Mouse (Mus musculus) midbrain, embryonic 12.5 days (tissue): ENCODE measurements around the gene Dennd1c. TPM values are rescaled to one million over a fixed set of nuclear protein-coding genes. Genes with fewer than 3 reads are reported as not detected.

Experiments
- ATAC-seq: fragments of 200-750 bp; cut with Nextera tagmentation; 2 replicates; pipeline ENCODE4 v1.8.0; 2017; ENCODE audit warnings: low read depth, moderate TSS enrichment, moderate library complexity; ENCODE audit not compliant: low FRiP score
- H3K27ac ChIP-seq: fragments of 300-500 bp; sonication (generic); replicated peaks from 2 replicates; pipeline ENCODE4 v1.5.1; 2016; ENCODE audit warnings: mild to moderate bottlenecking
- H3K27me3 ChIP-seq: fragments of 300-500 bp; sonication (generic); 2 replicates; pipeline ENCODE4 v1.6.1; 2016; ENCODE audit warnings: mild to moderate bottlenecking
- H3K36me3 ChIP-seq: fragments of 300-500 bp; sonication (generic); 2 replicates; pipeline ENCODE4 v1.6.1; 2016
- H3K4me1 ChIP-seq: fragments of 300-500 bp; sonication (generic); 2 replicates; pipeline ENCODE4 v1.6.1; 2016
- H3K4me2 ChIP-seq: fragments of 300-500 bp; sonication (generic); replicated peaks from 2 replicates; pipeline ENCODE4 v1.6.1; 2016; ENCODE audit warnings: mild to moderate bottlenecking, moderate library complexity
- H3K4me3 ChIP-seq: fragments of 300-500 bp; sonication (generic); 2 replicates; pipeline ENCODE4 v1.5.1; 2016; ENCODE audit warnings: mild to moderate bottlenecking
- H3K9ac ChIP-seq: fragments of 300-500 bp; sonication (generic); replicated peaks from 2 replicates; pipeline ENCODE4 v1.6.1; 2016; ENCODE audit warnings: mild to moderate bottlenecking, moderate library complexity
- H3K9me3 ChIP-seq: fragments of 300-500 bp; sonication (generic); 2 replicates; pipeline ENCODE4 v1.6.1; 2016; ENCODE audit warnings: mild to moderate bottlenecking
- WGBS: fragments of 180-500 bp; shearing (Covaris S2); methylation state at CpG from one replicate; pipeline ENCODE4 v1.1.7; 2016; 5-methylcytosine and 5-hydroxymethylcytosine counted together
- polyA plus RNA-seq: library from polyadenylated mRNA; unstranded; fragments of >200 nt; fragmentation: Nextera tagmentation; extraction: Ambion mirVana; gene quantifications from 2 replicates; pipeline ENCODE4 v1.2.1, GENCODE M21; 2016

Dennd1c gene
- polyA plus RNA-seq, 1 experiment from 2014 or later = 2.4 TPM

DNA sequence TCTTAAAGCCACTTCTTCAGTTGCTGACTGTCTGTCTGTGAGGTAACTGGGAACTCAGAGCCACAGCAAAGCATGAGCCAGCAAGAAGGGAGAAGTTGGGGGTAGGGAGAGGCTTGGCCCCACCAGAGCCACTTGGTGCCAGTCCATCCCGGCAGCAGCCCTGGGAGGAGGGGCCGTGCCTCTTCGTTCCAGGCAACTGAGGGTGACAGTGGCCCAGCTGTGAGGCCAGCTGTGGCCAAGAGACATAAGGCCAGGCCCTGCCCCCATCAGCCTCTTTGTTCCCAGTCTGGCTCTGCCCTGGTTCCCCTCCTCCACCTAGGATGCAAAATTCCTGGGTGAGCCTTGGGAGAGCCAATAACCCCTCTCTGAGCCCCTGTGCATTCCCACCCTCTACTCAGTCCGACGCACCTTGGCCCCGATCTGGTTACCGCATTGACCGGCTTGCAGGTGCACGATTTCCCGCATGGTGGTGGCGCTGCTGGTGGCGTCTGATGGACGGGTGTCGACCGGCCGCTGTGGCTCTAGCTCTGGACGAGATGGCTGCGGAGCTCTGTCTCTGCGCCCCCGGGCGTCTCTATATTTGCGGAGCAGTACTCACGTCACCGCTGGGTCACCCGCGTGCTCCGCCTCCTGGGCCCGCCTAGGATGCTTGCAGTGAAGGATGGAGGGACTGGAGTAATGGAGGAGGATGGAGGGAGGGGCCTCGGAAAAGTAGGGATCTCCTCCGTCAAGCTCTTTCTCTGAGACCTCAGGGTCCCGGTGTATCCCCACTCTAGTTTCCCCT lies 8.9 kb upstream of the Dennd1c start, which contains the start of gene Tubb4a:
Tubb4a (minus strand) TSS at position 734 of the 784 bp plus-strand sequence.
- Histone ChIP-seq H3K9ac (peak within 1 kb of the TSS; percentile 72), H3K36me3 (peaks cover 12% of the 10 kb centered on the region; the same call in 1 of the 2 replicates), H3K27ac (peak within 1 kb of the TSS; percentile 83), H3K9me3 (no peaks in the 10 kb centered on the region), H3K27me3 (0 out of 2 replicates have a peak, but pooled peaks cover 15% of the 10 kb centered on the region), H3K4me1 (peaks cover 11% of the 10 kb centered on the region), H3K4me2 (peak within 1 kb of the TSS; percentile 58), H3K4me3 (peak within 1 kb of the TSS; percentile 59)
- peak; percentile 95 for ATAC-seq
- WGBS = under 1% methylated on average over 31 of the region's 31 CpGs

DNA sequence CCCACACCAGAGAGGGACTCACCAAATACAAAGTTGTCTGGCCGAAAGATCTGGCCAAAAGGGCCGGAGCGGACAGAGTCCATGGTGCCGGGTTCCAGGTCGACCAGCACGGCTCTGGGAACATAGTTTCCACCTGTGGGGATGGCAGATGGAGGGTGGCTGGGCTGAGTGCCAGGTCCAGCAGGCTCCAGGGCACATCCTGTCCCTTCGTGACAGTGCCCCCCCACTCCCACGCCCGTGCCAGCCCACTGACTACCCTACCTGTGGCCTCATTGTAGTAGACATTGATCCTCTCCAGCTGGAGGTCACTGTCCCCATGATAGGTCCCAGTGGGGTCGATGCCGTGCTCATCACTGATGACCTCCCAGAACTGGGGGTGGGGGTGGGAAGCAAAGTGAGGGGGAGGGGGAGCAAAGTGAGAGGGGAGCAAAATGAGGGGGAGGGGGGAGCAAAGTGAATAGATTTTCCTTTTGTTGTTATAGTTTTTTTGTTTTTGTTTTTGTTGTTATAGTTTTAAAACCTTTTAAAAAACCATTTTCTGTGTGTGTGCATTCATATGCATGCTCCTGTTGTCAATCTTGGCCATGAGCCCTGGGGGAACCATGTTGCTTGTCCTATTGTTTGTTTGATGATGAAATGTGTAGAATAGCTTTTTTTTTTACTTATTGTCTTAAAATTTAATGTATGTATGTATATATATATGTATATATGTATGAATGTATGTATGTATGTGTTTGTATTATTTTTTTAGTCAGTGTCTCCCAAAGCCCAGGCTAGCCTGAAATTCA lies 7.8 kb upstream of the Dennd1c start:
- H3K4me3 ChIP-seq = peak overlapping the region; percentile 59
- H3K9me3 ChIP-seq = no peaks in the 10 kb centered on the region
- peaks cover 11% of the 10 kb centered on the region for H3K4me1 ChIP-seq
- no peak for ATAC-seq
- WGBS = 94% methylated on average over 11 of the region's 11 CpGs
- peak overlapping the region; percentile 58 for H3K4me2 ChIP-seq
- peaks cover 21% of the 10 kb centered on the region for H3K36me3 ChIP-seq
- H3K27me3 ChIP-seq = 0 out of 2 replicates have a peak, but pooled peaks cover 15% of the 10 kb centered on the region
- no peak overlapping the region for H3K27ac ChIP-seq
- no peak overlapping the region for H3K9ac ChIP-seq

DNA sequence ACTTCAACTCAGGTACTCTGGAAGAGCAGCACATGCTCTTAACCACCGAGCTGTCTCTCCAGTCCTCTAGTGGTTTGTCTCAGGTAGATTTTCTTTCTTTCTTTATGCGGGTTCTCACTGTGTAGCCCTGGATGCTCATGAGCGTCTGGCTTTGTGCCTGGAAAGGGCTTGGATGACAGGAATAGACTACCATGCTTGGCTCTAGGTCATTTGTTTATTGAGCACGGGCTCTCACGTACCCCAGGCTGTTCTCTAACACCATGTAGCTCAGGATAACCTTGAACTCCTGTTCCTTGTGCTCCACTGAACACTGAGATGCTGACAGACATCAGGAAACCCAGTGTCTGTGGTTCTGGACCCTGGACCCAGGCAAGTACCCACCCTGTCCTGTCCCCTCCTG lies 4.2 kb upstream of the Dennd1c start:
- H3K27me3 ChIP-seq = 0 out of 2 replicates have a peak, but pooled peaks cover under 1% of the 10 kb centered on the region
- H3K9me3 ChIP-seq = no peaks in the 10 kb centered on the region
- peaks cover 39% of the 10 kb centered on the region for H3K36me3 ChIP-seq
- 89% methylated on average over 5 of the region's 5 CpGs for WGBS
- H3K4me2 ChIP-seq = no peak overlapping the region
- no peak overlapping the region for H3K4me3 ChIP-seq
- peaks cover 11% of the 10 kb centered on the region for H3K4me1 ChIP-seq
- no peak overlapping the region for H3K9ac ChIP-seq
- H3K27ac ChIP-seq = no peak overlapping the region
- no peak for ATAC-seq

DNA sequence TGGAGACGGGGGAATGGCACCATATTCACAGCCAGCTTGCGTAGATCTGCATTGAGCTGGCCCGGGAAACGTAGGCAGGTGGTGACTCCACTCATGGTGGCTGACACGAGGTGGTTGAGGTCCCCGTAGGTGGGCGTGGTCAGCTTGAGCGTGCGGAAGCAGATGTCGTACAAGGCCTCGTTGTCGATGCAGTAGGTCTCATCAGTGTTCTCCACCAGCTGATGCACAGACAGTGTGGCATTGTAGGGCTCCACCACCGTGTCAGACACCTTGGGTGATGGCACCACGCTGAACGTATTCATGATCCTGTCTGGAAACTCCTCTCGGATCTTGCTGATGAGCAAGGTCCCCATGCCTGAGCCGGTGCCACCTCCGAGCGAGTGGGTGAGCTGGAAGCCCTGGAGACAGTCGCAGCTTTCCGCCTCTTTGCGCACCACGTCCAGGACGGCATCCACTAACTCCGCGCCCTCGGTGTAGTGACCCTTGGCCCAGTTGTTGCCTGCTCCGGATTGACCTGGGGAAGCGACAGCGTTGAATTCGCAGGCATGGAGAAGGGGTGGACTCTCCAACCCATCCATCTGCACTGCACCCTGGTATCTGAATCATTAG lies 3.0 kb upstream of the Dennd1c start:
- 94% methylated on average over 31 of the region's 31 CpGs for WGBS
- Histone ChIP-seq H3K4me2 (no peak overlapping the region), H3K4me3 (no peak overlapping the region)

DNA sequence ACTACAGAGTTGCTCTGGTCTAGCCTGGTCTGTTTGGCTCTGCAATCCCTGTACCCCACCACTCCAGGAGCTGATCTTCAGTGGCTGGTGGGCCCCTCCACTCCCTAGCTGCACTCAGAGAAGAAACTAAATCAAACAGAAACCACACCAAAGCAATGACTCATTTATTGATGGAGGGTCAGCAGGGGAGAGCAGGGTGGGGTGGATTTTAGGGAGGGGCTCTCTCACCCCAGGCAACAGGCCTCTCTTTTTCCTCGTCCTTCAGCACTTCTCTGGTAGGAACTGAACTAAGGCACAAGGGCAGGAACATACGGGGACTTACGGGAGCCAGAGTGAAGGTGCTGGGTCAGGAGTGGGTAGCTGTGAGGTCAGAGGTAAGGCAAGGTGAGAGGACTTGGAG lies 1.6 kb upstream of the Dennd1c start:
- H3K9ac ChIP-seq = no peak overlapping the region
- no peaks in the 10 kb centered on the region; the same call in 1 of the 2 replicates for H3K4me1 ChIP-seq
- no peaks in the 10 kb centered on the region for H3K9me3 ChIP-seq
- peaks cover 35% of the 10 kb centered on the region for H3K36me3 ChIP-seq
- no peak overlapping the region for H3K4me3 ChIP-seq
- WGBS = 68% methylated on average over 3 of the region's 3 CpGs
- H3K4me2 ChIP-seq = no peak overlapping the region
- H3K27ac ChIP-seq = no peak overlapping the region
- ATAC-seq = no peak
- H3K27me3 ChIP-seq = 0 out of 2 replicates have a peak, but pooled peaks cover 4% of the 10 kb centered on the region

More for the DNA sequence above, 3.0 kb upstream of the Dennd1c start:
- H3K4me1 ChIP-seq = peaks cover 5% of the 10 kb centered on the region; the same call in 1 of the 2 replicates
- ATAC-seq = no peak
- H3K36me3 ChIP-seq = peaks cover 39% of the 10 kb centered on the region
- H3K9ac ChIP-seq = no peak overlapping the region
- H3K27ac ChIP-seq = no peak overlapping the region
- 0 out of 2 replicates have a peak, but pooled peaks cover 4% of the 10 kb centered on the region for H3K27me3 ChIP-seq
- H3K9me3 ChIP-seq = no peaks in the 10 kb centered on the region

DNA sequence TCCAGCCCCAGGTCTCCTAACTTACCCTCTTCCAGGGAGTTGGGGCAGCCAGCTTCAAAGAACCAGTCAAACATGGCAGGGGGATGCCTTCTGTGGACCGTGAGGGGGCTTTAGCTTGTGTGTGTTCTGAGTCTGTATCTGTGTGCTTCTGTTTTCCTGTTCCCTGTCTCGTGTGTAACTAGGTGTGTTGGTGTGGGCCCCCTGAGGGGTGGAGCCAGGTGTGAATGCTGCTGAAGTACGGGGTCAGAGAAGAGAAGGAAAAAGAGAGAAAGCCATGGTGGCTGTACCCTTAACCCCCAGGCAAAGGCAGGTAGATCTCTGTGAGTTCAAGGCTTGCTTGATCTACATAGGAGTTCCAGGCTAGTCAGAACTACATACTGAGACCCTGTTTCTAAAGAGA lies 1.4 kb downstream of the Dennd1c start:
- Histone ChIP-seq H3K36me3 (peaks cover 25% of the 10 kb centered on the region), H3K9me3 (no peaks in the 10 kb centered on the region), H3K27me3 (0 out of 2 replicates have a peak, but pooled peaks cover 4% of the 10 kb centered on the region), H3K4me1 (no peaks in the 10 kb centered on the region; the same call in 1 of the 2 replicates), H3K4me3 (no peak overlapping the region), H3K4me2 (no peak overlapping the region), H3K27ac (no peak overlapping the region), H3K9ac (no peak overlapping the region)
- 73% methylated on average over 3 of the region's 3 CpGs for WGBS
- no peak for ATAC-seq

DNA sequence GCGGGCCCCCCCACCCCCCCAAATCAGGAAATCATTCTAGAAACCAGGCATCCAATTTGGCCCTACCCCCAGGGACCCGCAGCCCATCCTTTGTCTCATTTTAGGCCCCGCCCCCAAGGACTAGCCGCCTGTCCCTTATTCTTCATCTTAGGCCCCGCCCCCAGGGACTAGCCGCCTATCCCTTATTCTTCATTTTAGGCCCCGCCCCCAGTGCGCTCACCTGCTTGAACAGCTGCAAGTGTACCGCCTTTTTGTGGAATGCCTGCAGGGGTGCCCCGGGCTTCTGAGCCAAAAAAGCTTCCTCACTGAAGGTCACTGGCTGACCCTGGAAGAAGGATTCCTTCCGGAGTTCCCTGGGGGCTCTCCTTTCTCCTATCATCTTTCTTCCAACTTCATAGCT lies 7.6 kb downstream of the Dennd1c start:
- no peak overlapping the region for H3K27ac ChIP-seq
- 3% methylated on average over 11 of the region's 11 CpGs for WGBS

DNA sequence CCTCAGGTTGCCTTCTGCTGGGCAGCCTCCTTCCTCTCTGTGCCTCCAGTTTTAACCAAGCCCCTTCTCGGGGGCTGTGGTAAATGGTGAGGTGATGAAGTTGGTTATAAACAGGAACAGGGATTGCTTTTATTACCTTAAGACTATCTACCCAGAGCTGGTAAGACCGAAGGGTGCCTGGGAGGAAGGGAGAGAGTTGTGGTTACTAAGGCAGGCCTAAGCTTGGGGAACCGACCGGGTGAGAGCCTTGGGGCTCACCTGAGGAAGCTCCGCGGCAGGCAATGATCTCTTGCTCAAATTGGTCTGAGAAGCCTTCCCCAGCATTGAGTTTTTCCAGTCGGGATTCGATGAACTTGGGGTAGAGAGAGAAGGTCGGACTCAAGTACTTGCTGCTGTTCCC lies 8.0 kb downstream of the Dennd1c start:
- H3K36me3 ChIP-seq = no peaks in the 10 kb centered on the region
- H3K27ac ChIP-seq = no peak overlapping the region
- H3K4me3 ChIP-seq = peak overlapping the region; percentile 20
- H3K9me3 ChIP-seq = no peaks in the 10 kb centered on the region
- peak overlapping the region; percentile 42 for H3K4me2 ChIP-seq
- 11% methylated on average over 9 of the region's 9 CpGs for WGBS
- peak; percentile 17; the same call in 1 of the 2 replicates for ATAC-seq
- no peak overlapping the region for H3K9ac ChIP-seq
- peaks cover 3% of the 10 kb centered on the region for H3K27me3 ChIP-seq
- peaks cover 7% of the 10 kb centered on the region; the same call in 1 of the 2 replicates for H3K4me1 ChIP-seq

More for the DNA sequence above, 7.6 kb downstream of the Dennd1c start:
- no peaks in the 10 kb centered on the region for H3K36me3 ChIP-seq
- H3K9ac ChIP-seq = no peak overlapping the region
- peak overlapping the region; percentile 42 for H3K4me2 ChIP-seq
- peak overlapping the region; percentile 20 for H3K4me3 ChIP-seq
- ATAC-seq = peak; percentile 42; the same call in 1 of the 2 replicates
- no peaks in the 10 kb centered on the region; the same call in 1 of the 2 replicates for H3K27me3 ChIP-seq
- H3K4me1 ChIP-seq = peaks cover 7% of the 10 kb centered on the region; the same call in 1 of the 2 replicates
- H3K9me3 ChIP-seq = no peaks in the 10 kb centered on the region

DNA sequence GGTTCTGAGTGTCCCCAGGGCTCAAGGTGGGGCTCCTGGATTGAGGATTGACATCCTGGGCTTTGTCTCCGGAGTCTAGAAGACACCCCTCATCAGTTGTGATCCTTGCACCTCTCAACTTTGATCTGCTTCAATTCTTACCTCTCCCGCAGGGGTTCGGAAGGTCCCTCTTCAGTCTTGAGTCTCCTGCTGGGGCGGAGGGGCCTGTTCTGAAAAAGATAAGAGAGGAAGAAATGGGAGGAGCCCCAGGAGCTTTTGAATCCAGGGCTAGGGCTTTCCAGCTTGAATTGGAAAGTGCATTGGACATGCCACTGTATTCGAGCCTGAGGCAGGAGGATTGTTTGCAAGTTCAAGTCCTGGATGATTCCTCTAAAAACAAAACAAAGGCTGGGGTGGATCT lies 11.4 kb downstream of the Dennd1c start:
- H3K27me3 ChIP-seq = peaks cover 32% of the 10 kb centered on the region
- H3K27ac ChIP-seq = no peak overlapping the region
- no peak overlapping the region for H3K4me2 ChIP-seq
- no peak overlapping the region for H3K9ac ChIP-seq
- no peaks in the 10 kb centered on the region for H3K36me3 ChIP-seq
- peaks cover 14% of the 10 kb centered on the region for H3K4me1 ChIP-seq
- no peaks in the 10 kb centered on the region for H3K9me3 ChIP-seq
- H3K4me3 ChIP-seq = no peak overlapping the region
- ATAC-seq = no peak
- 61% methylated on average over 5 of the region's 5 CpGs for WGBS

DNA sequence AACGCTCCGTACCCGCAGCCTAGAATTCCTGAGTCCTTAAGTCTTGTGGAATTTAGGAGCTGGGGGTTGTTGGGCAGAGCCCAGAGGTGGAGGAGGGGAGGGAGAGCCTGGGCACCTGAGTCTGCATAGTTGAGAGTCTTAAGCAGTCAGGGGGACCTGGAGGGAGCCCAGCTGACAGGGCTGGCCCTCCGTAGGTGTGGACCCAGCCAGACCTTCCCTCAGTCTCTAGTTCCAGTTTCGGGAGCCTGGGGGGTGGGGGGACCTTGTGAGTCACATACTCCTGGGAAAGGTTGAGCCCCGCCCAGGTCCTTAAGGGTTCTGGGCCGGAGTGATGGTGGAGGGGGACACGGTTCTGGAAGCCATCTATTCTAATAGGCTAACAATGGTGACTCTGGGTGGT lies 15.3 kb downstream of the Dennd1c start:
- no peak overlapping the region for H3K4me2 ChIP-seq
- ATAC-seq = no peak
- H3K9me3 ChIP-seq = no peaks in the 10 kb centered on the region
- H3K4me3 ChIP-seq = no peak overlapping the region
- no peaks in the 10 kb centered on the region for H3K36me3 ChIP-seq
- peaks cover 28% of the 10 kb centered on the region for H3K4me1 ChIP-seq
- no peak overlapping the region for H3K9ac ChIP-seq
- WGBS = 11% methylated on average over 8 of the region's 8 CpGs
- H3K27ac ChIP-seq = no peak overlapping the region
- H3K27me3 ChIP-seq = peaks cover 43% of the 10 kb centered on the region

DNA sequence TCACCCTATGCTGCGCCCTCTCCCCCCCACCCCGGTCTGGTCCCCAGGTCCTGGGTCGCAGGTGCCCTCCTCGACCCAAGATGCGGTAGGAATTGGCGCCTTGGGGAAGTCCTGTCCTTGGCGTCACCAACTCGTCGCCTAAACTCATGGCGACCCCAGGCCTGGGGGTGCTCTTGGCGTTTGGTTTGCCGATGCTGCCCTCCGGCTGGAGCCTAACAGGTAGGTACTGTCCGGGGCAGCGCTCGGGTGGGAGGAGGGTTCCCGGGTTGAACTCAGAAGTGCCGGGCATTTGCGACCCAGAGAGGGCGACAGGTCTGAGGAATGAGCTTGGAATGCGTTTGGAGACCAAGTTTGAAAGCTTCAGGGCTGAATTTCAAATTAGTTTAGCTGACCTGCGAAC lies 15.8 kb downstream of the Dennd1c start:
- H3K4me1 ChIP-seq = peaks cover 30% of the 10 kb centered on the region
- peak overlapping the region; percentile 43 for H3K4me2 ChIP-seq
- 1% methylated on average over 22 of the region's 22 CpGs for WGBS
- H3K27me3 ChIP-seq = peaks cover 43% of the 10 kb centered on the region
- H3K9ac ChIP-seq = no peak overlapping the region
- peak overlapping the region; percentile 31 for H3K4me3 ChIP-seq
- no peak overlapping the region for H3K27ac ChIP-seq
- ATAC-seq = no peak
- no peaks in the 10 kb centered on the region for H3K36me3 ChIP-seq
- H3K9me3 ChIP-seq = no peaks in the 10 kb centered on the region
